Mouse (Mus musculus) E14TG2a.4 (cell line): Measurements from ENCODE around the gene Trmt10c.

Source experiments
- CTCF ChIP-seq: conservative IDR thresholded peaks from 2 replicates; pipeline ENCODE4 v1.5.1; 2014; ENCODE audit warnings: low read length
- NANOG ChIP-seq: IDR thresholded peaks from 2 replicates; pipeline ENCODE4 v1.6.1; 2014; ENCODE audit warnings: borderline replicate concordance, low read length, mixed read lengths
- POU5F1 ChIP-seq: IDR thresholded peaks from 2 replicates; pipeline ENCODE4 v1.6.1; 2014; ENCODE audit warnings: low read length, borderline replicate concordance

GRCm38 (mm10) chr16:56036501-56036900, 1.1 kb downstream of the Trmt10c start:
- TF ChIP-seq CTCF (no peak), POU5F1 (no peak), NANOG (no peak)
